Mouse (Mus musculus) lung, embryonic 14.5 days (tissue): ENCODE measurements around the gene Ccdc122. TPM values are rescaled to one million over a fixed set of nuclear protein-coding genes. Genes with fewer than 3 reads are reported as not detected.
A peak's percentile ranks its signal among the peaks of the same experiment; 100 is the strongest.

Experiments used
- ATAC-seq: fragments of 200-750 bp; cut with Nextera tagmentation; 2 replicates; pipeline ENCODE4 v1.8.0; 2017; ENCODE audit warnings: mild to moderate bottlenecking, moderate TSS enrichment, moderate library complexity; ENCODE audit not compliant: insufficient read depth
- DNase-seq: peaks from one replicate; pipeline ENCODE4 v3.0.0-alpha.2; 2015
- H3K27ac ChIP-seq: fragments of 300-500 bp; sonication (generic); 2 replicates; pipeline ENCODE4 v1.5.1; 2014; ENCODE audit warnings: low read depth, mild to moderate bottlenecking, moderate library complexity
- H3K27me3 ChIP-seq: fragments of 300-500 bp; sonication (generic); 2 replicates; pipeline ENCODE4 v1.6.1; 2014; ENCODE audit warnings: low read length, control low read depth; ENCODE audit not compliant: insufficient read depth
- H3K36me3 ChIP-seq: fragments of 300-500 bp; sonication (generic); 2 replicates; pipeline ENCODE4 v1.6.1; 2014; ENCODE audit warnings: control low read depth; ENCODE audit not compliant: insufficient read depth
- H3K4me1 ChIP-seq: fragments of 300-500 bp; sonication (generic); 2 replicates; pipeline ENCODE4 v1.6.1; 2014; ENCODE audit warnings: antibody characterized with exemption, control low read depth; ENCODE audit not compliant: insufficient read depth
- H3K4me2 ChIP-seq: fragments of 300-500 bp; sonication (generic); 2 replicates; pipeline ENCODE4 v1.6.1; 2014; ENCODE audit warnings: mild to moderate bottlenecking
- H3K4me3 ChIP-seq: fragments of 300-500 bp; sonication (generic); 2 replicates; pipeline ENCODE4 v1.5.1; 2014; ENCODE audit warnings: low read depth, low read length
- H3K9ac ChIP-seq: fragments of 300-500 bp; sonication (generic); 2 replicates; pipeline ENCODE4 v1.6.1; 2014
- H3K9me3 ChIP-seq: fragments of 300-500 bp; sonication (generic); 2 replicates; pipeline ENCODE4 v1.6.1; 2016; ENCODE audit warnings: low read depth, low read length, control low read depth
- CTCF ChIP-seq: IDR thresholded peaks from 2 replicates; pipeline ENCODE4 v1.5.1; 2016; ENCODE audit warnings: antibody characterized with exemption, low read depth
- WGBS: fragments of 180-500 bp; shearing (Covaris S2); extraction: QIAGEN DNeasy Blood & Tissue Kit; methylation state at CpG from one replicate; pipeline ENCODE4 v1.1.7; 2014; 5-methylcytosine and 5-hydroxymethylcytosine counted together
- polyA plus RNA-seq: library from polyadenylated mRNA; unstranded; fragments of >200 nt; fragmentation: Nextera tagmentation; extraction: Ambion mirVana; gene quantifications from 2 replicates; pipeline ENCODE4 v1.2.1, GENCODE M21; 2014

The Ccdc122 gene
- polyA plus RNA-seq, 1 experiment from 2014 or later = 4.9 TPM

DNA sequence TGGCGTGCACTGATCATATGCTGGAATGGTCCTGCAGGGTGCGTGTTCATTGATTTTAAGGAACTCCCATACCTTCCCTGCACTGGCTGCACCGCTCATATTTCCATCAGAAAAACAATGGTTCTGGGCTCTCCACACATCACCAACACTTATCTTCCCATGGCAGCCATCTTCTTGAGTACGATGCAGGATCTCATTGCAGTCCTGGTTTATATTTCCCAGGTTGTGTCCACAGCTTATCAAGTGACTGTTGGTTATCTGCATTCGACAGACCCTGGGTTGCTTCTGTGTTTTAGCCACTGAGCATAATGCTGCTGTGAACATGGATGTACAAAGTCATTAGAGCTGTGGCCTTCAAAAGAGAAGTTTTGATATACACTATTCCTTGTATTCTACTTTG, 94.0 kb downstream of the Ccdc122 start:
- ATAC-seq (no peak), DNase-seq (no peak)
- no peaks in the 10 kb centered on the region for H3K4me1 ChIP-seq
- WGBS = 86% methylated on average over 5 of the region's 5 CpGs
- H3K27me3 ChIP-seq = no peaks in the 10 kb centered on the region
- H3K9me3 ChIP-seq = no peaks in the 10 kb centered on the region
- no peak for TF ChIP-seq CTCF
- no peak overlapping the region for H3K9ac ChIP-seq
- H3K4me3 ChIP-seq = no peak overlapping the region
- H3K27ac ChIP-seq = no peak overlapping the region
- no peaks in the 10 kb centered on the region for H3K36me3 ChIP-seq
- no peak overlapping the region for H3K4me2 ChIP-seq

GRCm38 (mm10) chr14:77136936-77137335, 100.4 kb downstream of the Ccdc122 start:
- whole genome bisulfite sequencing = 44% methylated on average over 6 of the region's 6 CpGs
- DNase-seq (no peak), ATAC-seq (no peak)
- no peak overlapping the region for H3K9ac ChIP-seq
- no peaks in the 10 kb centered on the region for H3K9me3 ChIP-seq
- no peaks in the 10 kb centered on the region for H3K27me3 ChIP-seq
- no peak overlapping the region for H3K4me2 ChIP-seq
- no peak overlapping the region for H3K27ac ChIP-seq
- H3K4me3 ChIP-seq = no peak overlapping the region
- no peaks in the 10 kb centered on the region for H3K36me3 ChIP-seq
- TF ChIP-seq CTCF = no peak
- H3K4me1 ChIP-seq = no peaks in the 10 kb centered on the region

DNA sequence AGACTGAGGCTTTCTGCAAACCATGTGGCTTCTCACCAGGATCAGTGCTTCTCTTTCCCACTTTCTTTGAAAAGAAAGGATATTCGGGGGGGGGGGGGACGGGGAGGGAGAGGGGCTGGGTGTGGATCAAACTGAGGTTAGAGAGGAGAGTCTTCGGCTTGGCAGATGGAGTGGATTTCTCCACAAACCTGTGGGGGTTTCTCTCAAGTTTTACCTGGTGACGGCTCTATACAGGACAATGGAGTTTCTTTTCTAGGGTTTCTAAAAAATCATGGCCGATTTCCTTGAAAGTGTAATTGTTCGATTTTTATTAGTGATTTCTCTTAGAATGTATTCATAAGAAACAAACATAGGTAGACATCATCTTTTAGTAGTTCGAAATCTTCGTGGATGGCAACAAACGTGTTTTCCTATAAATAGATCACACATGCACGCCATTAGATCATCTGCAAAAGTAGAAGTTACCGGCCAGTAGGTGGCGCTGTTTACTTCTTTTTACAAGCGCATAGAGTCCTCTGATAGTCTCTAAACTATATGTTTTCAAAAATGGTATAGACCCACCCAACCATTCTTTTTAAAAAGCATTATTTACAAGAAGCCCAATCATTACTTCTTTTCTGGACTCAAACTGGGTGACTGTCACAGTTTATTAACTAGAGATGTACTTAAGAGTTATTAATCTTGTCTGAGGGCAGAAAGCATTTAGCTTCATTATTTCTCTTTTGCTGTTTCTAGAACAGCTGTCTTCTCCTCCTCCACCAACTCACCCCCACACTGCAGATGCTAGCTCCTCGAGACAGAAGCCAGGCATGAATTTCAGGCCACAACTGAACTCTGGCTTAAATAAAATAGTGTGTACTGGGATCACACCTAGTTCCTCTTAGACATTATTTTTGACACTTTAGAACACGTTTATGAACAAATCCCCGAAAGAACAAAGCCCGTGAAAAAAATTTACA, 105.0 kb downstream of the Ccdc122 start:
- peak; percentile 85 for ATAC-seq
- Histone ChIP-seq H3K27ac (no peak overlapping the region), H3K9ac (no peak overlapping the region), H3K9me3 (no peaks in the 10 kb centered on the region), H3K36me3 (no peaks in the 10 kb centered on the region), H3K4me1 (no peaks in the 10 kb centered on the region), H3K27me3 (no peaks in the 10 kb centered on the region), H3K4me2 (no peak overlapping the region), H3K4me3 (no peak overlapping the region)
- DNase-seq = peak; percentile 97
- 25% methylated on average over 17 of the region's 17 CpGs for WGBS
- TF ChIP-seq CTCF = peak; percentile 80

DNA sequence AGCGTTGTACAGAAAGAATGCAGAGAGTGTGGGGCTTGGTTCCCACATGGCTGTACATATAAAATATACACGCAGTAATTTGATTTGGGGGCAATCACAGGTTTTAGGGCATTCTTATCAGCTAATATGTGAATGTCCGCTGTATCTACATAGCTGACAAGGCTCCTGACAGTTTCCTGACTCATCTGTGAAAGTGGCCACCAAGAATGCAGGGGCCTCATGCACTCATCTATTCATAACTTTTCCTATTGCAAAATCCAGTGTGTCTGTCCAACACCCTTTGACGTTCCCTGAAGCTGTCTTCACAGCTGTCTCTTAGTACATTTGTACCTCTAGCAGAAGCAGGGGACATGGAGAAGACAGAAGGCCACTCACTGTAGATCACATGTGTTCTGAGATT, 108.5 kb downstream of the Ccdc122 start:
- TF ChIP-seq CTCF = no peak
- no peak overlapping the region for H3K27ac ChIP-seq
- no peak overlapping the region for H3K4me3 ChIP-seq
- 46% methylated on average over 4 of the region's 4 CpGs for WGBS
- H3K4me2 ChIP-seq = no peak overlapping the region
- no peak for DNase-seq
- no peak for ATAC-seq
- no peaks in the 10 kb centered on the region for H3K9me3 ChIP-seq
- no peak overlapping the region for H3K9ac ChIP-seq
- no peaks in the 10 kb centered on the region for H3K4me1 ChIP-seq
- H3K36me3 ChIP-seq = no peaks in the 10 kb centered on the region
- H3K27me3 ChIP-seq = no peaks in the 10 kb centered on the region

DNA sequence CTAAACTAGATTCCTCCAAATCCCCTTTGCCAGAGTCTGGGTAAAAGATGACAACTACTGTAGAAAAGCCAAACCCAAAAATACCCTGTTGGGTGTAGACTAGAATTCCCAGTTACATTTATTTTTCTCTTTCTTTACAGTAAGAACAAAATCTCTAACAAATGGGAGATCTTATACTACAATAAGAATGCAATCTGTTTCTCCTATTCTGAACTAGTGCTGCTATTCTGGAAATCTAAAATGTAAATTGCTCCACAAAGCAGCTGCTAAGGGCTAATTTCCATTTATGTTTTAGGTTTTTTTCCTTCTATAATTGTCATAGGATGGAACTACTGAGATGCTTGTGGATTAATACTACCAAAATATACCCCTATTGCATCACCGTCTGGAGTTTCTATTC, 111.1 kb downstream of the Ccdc122 start:
- H3K27me3 ChIP-seq = no peaks in the 10 kb centered on the region
- H3K27ac ChIP-seq = no peak overlapping the region
- no peaks in the 10 kb centered on the region for H3K9me3 ChIP-seq
- no peaks in the 10 kb centered on the region for H3K36me3 ChIP-seq
- DNase-seq = no peak
- 94% methylated on average over 1 of the region's 1 CpGs for WGBS
- no peaks in the 10 kb centered on the region for H3K4me1 ChIP-seq
- no peak overlapping the region for H3K9ac ChIP-seq
- TF ChIP-seq CTCF = no peak
- H3K4me3 ChIP-seq = no peak overlapping the region
- H3K4me2 ChIP-seq = no peak overlapping the region
- ATAC-seq = no peak

- Histone ChIP-seq H3K27ac (no peak overlapping the region), H3K4me1 (no peaks in the 10 kb centered on the region), H3K4me3 (no peak overlapping the region), H3K9ac (no peak overlapping the region), H3K36me3 (no peaks in the 10 kb centered on the region), H3K9me3 (no peaks in the 10 kb centered on the region), H3K4me2 (no peak overlapping the region), H3K27me3 (peaks cover 12% of the 10 kb centered on the region)
- ATAC-seq (no peak), DNase-seq (no peak)
- 74% methylated on average over 6 of the region's 6 CpGs for WGBS
- TF ChIP-seq CTCF = no peak
Observed at GRCm38 (mm10) chr14:77150556-77150955, 114.0 kb downstream of the Ccdc122 start.

- Histone ChIP-seq H3K4me1 (no peaks in the 10 kb centered on the region), H3K9ac (no peak overlapping the region), H3K4me3 (no peak overlapping the region), H3K9me3 (no peaks in the 10 kb centered on the region), H3K4me2 (no peak overlapping the region), H3K27ac (no peak overlapping the region), H3K27me3 (peaks cover 21% of the 10 kb centered on the region), H3K36me3 (no peaks in the 10 kb centered on the region)
- no peak for DNase-seq
- no peak for TF ChIP-seq CTCF
- WGBS = 80% methylated on average over 7 of the region's 7 CpGs
- ATAC-seq = no peak
Observed at GRCm38 (mm10) chr14:77151431-77151830, 114.9 kb downstream of the Ccdc122 start.
